Mouse (Mus musculus): ENCODE measurements around the gene Synj1.

DNA sequence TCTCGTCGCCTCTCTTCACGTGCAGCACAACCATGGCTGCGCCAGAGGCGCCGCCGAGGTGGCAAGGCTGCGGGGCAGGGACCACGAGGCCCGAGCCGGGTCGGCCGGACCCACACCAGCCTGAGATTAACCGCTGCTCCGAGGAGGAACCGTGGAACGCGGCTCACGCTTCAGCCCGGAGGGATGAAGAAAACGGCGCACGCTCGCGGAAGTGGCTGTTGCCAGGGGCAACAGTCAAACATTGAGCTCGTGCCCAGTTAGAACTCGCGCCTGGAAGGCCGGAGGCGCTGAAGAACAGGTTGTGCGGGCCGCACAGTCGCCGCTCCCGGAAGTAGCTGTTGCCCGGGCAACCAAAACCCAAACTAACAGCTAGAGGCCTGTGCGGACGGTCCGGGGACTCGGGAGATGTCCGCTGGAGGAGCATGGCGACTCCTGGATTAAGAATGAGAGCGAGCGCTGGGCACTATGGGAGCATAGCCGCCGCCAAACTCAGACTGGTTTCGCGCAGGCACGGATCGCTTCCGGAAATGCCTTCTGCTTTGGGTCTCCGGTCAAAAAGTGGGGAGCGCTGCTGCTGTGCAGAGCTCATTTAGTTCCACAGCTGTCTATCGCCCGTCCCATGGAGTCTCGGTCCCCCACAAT lies 76.3 kb downstream of the Synj1 start, which contains the start of gene Cfap298:
- TF ChIP-seq CHD2 (IDR thresholded peaks at IDR 0.05; ENCODE audit: low read length) = peak; percentile 47; the same call in 1 of the 2 replicates
- TF ChIP-seq CTCF (conservative IDR thresholded peaks at IDR 0.05 in 1 of 2, IDR thresholded peaks at IDR 0.05 in 1 of 2; ENCODE audit: low read depth in 2 of 2, low read length in 2 of 2) = no peak
- no peak for TF ChIP-seq EP300 (IDR thresholded peaks at IDR 0.05; ENCODE audit: low read length)
- TF ChIP-seq POLR2A (IDR thresholded peaks at IDR 0.05; ENCODE audit: low read depth, low read length) = peak; percentile 78; the same call in 1 of the 2 replicates
- TF ChIP-seq MAX (IDR thresholded peaks at IDR 0.05; ENCODE audit: low read length) = peak; percentile 89
